Mouse (Mus musculus): ENCODE measurements around the gene Paox. TPM values are rescaled to one million over a fixed set of nuclear protein-coding genes. Genes with fewer than 3 reads are reported as not detected.

Paox gene
- polyA plus RNA-seq, 1 experiment from 2014 or later: 12.4 TPM

- DNase-seq (ENCODE audit: low spot score) (peak; percentile 68), ATAC-seq (replicated peaks; ENCODE audit: low FRiP score) (0 out of 2 replicates have a peak, but pooled peaks have one; percentile 22)
- H3K9ac ChIP-seq (ENCODE audit: low read length): no peak overlapping the region
- no peak overlapping the region for H3K4me3 ChIP-seq (ENCODE audit: low read depth, low read length)
- no peak overlapping the region for H3K4me2 ChIP-seq (ENCODE audit: low read depth, low read length, severe bottlenecking)
- H3K27me3 ChIP-seq (ENCODE audit: control insufficient read depth, insufficient read depth, low read length): no peaks in the 10 kb centered on the region
- 8% methylated on average over 14 of the region's 14 CpGs for WGBS
- H3K27ac ChIP-seq (ENCODE audit: low read depth, low read length): no peak overlapping the region
- no peaks in the 10 kb centered on the region for H3K9me3 ChIP-seq (ENCODE audit: control insufficient read depth, low read length)
- H3K36me3 ChIP-seq (ENCODE audit: control insufficient read depth, insufficient read depth, low read length): no peaks in the 10 kb centered on the region
- 0 out of 2 replicates have a peak, but pooled peaks cover 2% of the 10 kb centered on the region for H3K4me1 ChIP-seq (replicated peaks; ENCODE audit: control insufficient read depth, insufficient read depth, low read length)
Measured at GRCm38 (mm10) chr7:140141350-140141749, 25.8 kb downstream of the Paox start.

GRCm38 (mm10) chr7:140144550-140144949, 29.0 kb downstream of the Paox start:
- H3K27me3 ChIP-seq (ENCODE audit: control insufficient read depth, insufficient read depth, low read length): no peaks in the 10 kb centered on the region
- H3K4me3 ChIP-seq (ENCODE audit: low read depth, low read length): no peak overlapping the region
- no peaks in the 10 kb centered on the region for H3K36me3 ChIP-seq (ENCODE audit: control insufficient read depth, insufficient read depth, low read length)
- H3K27ac ChIP-seq (ENCODE audit: low read depth, low read length): no peak overlapping the region
- ATAC-seq (replicated peaks; ENCODE audit: low FRiP score) (no peak), DNase-seq (ENCODE audit: low spot score) (no peak)
- no peak overlapping the region for H3K4me2 ChIP-seq (ENCODE audit: low read depth, low read length, severe bottlenecking)
- no peaks in the 10 kb centered on the region for H3K4me1 ChIP-seq (replicated peaks; ENCODE audit: control insufficient read depth, insufficient read depth, low read length)
- no peaks in the 10 kb centered on the region for H3K9me3 ChIP-seq (ENCODE audit: control insufficient read depth, low read length)
- 88% methylated on average over 4 of the region's 4 CpGs for WGBS
- no peak overlapping the region for H3K9ac ChIP-seq (ENCODE audit: low read length)

- DNase-seq (ENCODE audit: low spot score): peak; percentile 67
- Histone ChIP-seq H3K4me1 (replicated peaks; ENCODE audit: control insufficient read depth, insufficient read depth, low read length) (peaks cover 9% of the 10 kb centered on the region), H3K9me3 (ENCODE audit: control insufficient read depth, low read length) (no peaks in the 10 kb centered on the region), H3K27me3 (ENCODE audit: control insufficient read depth, insufficient read depth, low read length) (peaks cover 21% of the 10 kb centered on the region), H3K36me3 (ENCODE audit: control insufficient read depth, insufficient read depth, low read length) (no peaks in the 10 kb centered on the region), H3K27ac (ENCODE audit: low read depth, low read length) (no peak overlapping the region), H3K4me3 (ENCODE audit: low read depth, low read length) (peak overlapping the region; percentile 14; the same call in 1 of the 2 replicates), H3K4me2 (ENCODE audit: low read depth, low read length, severe bottlenecking) (peak overlapping the region; percentile 44), H3K9ac (ENCODE audit: low read length) (0 out of 2 replicates have a peak overlapping the region, but pooled peaks have one; percentile 23)
- 2% methylated on average over 28 of the region's 28 CpGs for WGBS
- ATAC-seq (replicated peaks; ENCODE audit: low FRiP score): peak; percentile 46
Measured at GRCm38 (mm10) chr7:140153383-140153782, 37.8 kb downstream of the Paox start.

- H3K4me3 ChIP-seq (ENCODE audit: low read depth, low read length): peak overlapping the region; percentile 27; the same call in 1 of the 2 replicates
- no peaks in the 10 kb centered on the region for H3K36me3 ChIP-seq (ENCODE audit: control insufficient read depth, insufficient read depth, low read length)
- peaks cover 21% of the 10 kb centered on the region for H3K27me3 ChIP-seq (ENCODE audit: control insufficient read depth, insufficient read depth, low read length)
- no peak overlapping the region for H3K27ac ChIP-seq (ENCODE audit: low read depth, low read length)
- peaks cover 9% of the 10 kb centered on the region for H3K4me1 ChIP-seq (replicated peaks; ENCODE audit: control insufficient read depth, insufficient read depth, low read length)
- no peak for ATAC-seq (replicated peaks; ENCODE audit: low FRiP score)
- 15% methylated on average over 4 of the region's 4 CpGs for WGBS
- H3K9ac ChIP-seq (ENCODE audit: low read length): peak overlapping the region; percentile 55; the same call in 1 of the 2 replicates
- no peak for DNase-seq (ENCODE audit: low spot score)
- H3K9me3 ChIP-seq (ENCODE audit: control insufficient read depth, low read length): no peaks in the 10 kb centered on the region
- H3K4me2 ChIP-seq (ENCODE audit: low read depth, low read length, severe bottlenecking): peak overlapping the region; percentile 54
Measured at GRCm38 (mm10) chr7:140153829-140154217, 38.2 kb downstream of the Paox start.

- Histone ChIP-seq H3K4me2 (ENCODE audit: low read depth, low read length, severe bottlenecking) (peak within 1 kb of the TSS; percentile 54), H3K27me3 (ENCODE audit: control insufficient read depth, insufficient read depth, low read length) (peaks cover 21% of the 10 kb centered on the region), H3K4me3 (ENCODE audit: low read depth, low read length) (peak within 1 kb of the TSS; percentile 27), H3K4me1 (replicated peaks; ENCODE audit: control insufficient read depth, insufficient read depth, low read length) (peaks cover 9% of the 10 kb centered on the region), H3K36me3 (ENCODE audit: control insufficient read depth, insufficient read depth, low read length) (no peaks in the 10 kb centered on the region), H3K27ac (ENCODE audit: low read depth, low read length) (no peak within 1 kb of the TSS), H3K9me3 (ENCODE audit: control insufficient read depth, low read length) (no peaks in the 10 kb centered on the region), H3K9ac (ENCODE audit: low read length) (peak within 1 kb of the TSS; percentile 55)
- DNase-seq (ENCODE audit: low spot score): no peak
- WGBS: 2% methylated on average over 28 of the region's 28 CpGs
- ATAC-seq (replicated peaks; ENCODE audit: low FRiP score): peak; percentile 49; the same call in 1 of the 2 replicates
Measured at GRCm38 (mm10) chr7:140154218-140154927, 38.8 kb downstream of the Paox start, which contains the start of gene Sprn. Gene Sprn, minus strand, starts transcription at chr7:140154877.

- 85% methylated on average over 3 of the region's 3 CpGs for WGBS
- no peaks in the 10 kb centered on the region for H3K4me1 ChIP-seq (replicated peaks; ENCODE audit: control insufficient read depth, insufficient read depth, low read length)
- no peak overlapping the region for H3K9ac ChIP-seq (ENCODE audit: low read length)
- H3K9me3 ChIP-seq (ENCODE audit: control insufficient read depth, low read length): no peaks in the 10 kb centered on the region
- no peak overlapping the region for H3K27ac ChIP-seq (ENCODE audit: low read depth, low read length)
- ATAC-seq (replicated peaks; ENCODE audit: low FRiP score) (no peak), DNase-seq (ENCODE audit: low spot score) (no peak)
- no peak overlapping the region for H3K4me2 ChIP-seq (ENCODE audit: low read depth, low read length, severe bottlenecking)
- no peaks in the 10 kb centered on the region for H3K36me3 ChIP-seq (ENCODE audit: control insufficient read depth, insufficient read depth, low read length)
- no peak overlapping the region for H3K4me3 ChIP-seq (ENCODE audit: low read depth, low read length)
- H3K27me3 ChIP-seq (ENCODE audit: control insufficient read depth, insufficient read depth, low read length): no peaks in the 10 kb centered on the region
Measured at GRCm38 (mm10) chr7:140160363-140160762, 44.8 kb downstream of the Paox start.

- Histone ChIP-seq H3K4me2 (ENCODE audit: low read depth, low read length, severe bottlenecking) (no peak within 1 kb of the TSS), H3K9ac (ENCODE audit: low read length) (no peak within 1 kb of the TSS), H3K36me3 (ENCODE audit: control insufficient read depth, insufficient read depth, low read length) (no peaks in the 10 kb centered on the region), H3K9me3 (ENCODE audit: control insufficient read depth, low read length) (no peaks in the 10 kb centered on the region), H3K4me1 (replicated peaks; ENCODE audit: control insufficient read depth, insufficient read depth, low read length) (no peaks in the 10 kb centered on the region), H3K27me3 (ENCODE audit: control insufficient read depth, insufficient read depth, low read length) (no peaks in the 10 kb centered on the region), H3K27ac (ENCODE audit: low read depth, low read length) (no peak within 1 kb of the TSS), H3K4me3 (ENCODE audit: low read depth, low read length) (no peak within 1 kb of the TSS)
- ATAC-seq (replicated peaks; ENCODE audit: low FRiP score) (no peak), DNase-seq (ENCODE audit: low spot score) (no peak)
- 75% methylated on average over 7 of the region's 7 CpGs for WGBS
Measured at GRCm38 (mm10) chr7:140164664-140165063, 49.1 kb downstream of the Paox start, which contains the start of gene Olfr522. Gene Olfr522, minus strand, starts transcription at chr7:140164764.

- Histone ChIP-seq H3K9ac (ENCODE audit: low read length) (no peak overlapping the region), H3K4me1 (replicated peaks; ENCODE audit: control insufficient read depth, insufficient read depth, low read length) (no peaks in the 10 kb centered on the region), H3K36me3 (ENCODE audit: control insufficient read depth, insufficient read depth, low read length) (no peaks in the 10 kb centered on the region), H3K27me3 (ENCODE audit: control insufficient read depth, insufficient read depth, low read length) (no peaks in the 10 kb centered on the region), H3K4me2 (ENCODE audit: low read depth, low read length, severe bottlenecking) (no peak overlapping the region), H3K27ac (ENCODE audit: low read depth, low read length) (no peak overlapping the region), H3K9me3 (ENCODE audit: control insufficient read depth, low read length) (no peaks in the 10 kb centered on the region), H3K4me3 (ENCODE audit: low read depth, low read length) (no peak overlapping the region)
- WGBS: 65% methylated on average over 1 of the region's 1 CpGs
- ATAC-seq (replicated peaks; ENCODE audit: low FRiP score) (no peak), DNase-seq (ENCODE audit: low spot score) (no peak)
Measured at GRCm38 (mm10) chr7:140167950-140168349, 52.4 kb downstream of the Paox start.

GRCm38 (mm10) chr7:140169386-140169785, 53.8 kb downstream of the Paox start:
- no peaks in the 10 kb centered on the region for H3K36me3 ChIP-seq (ENCODE audit: control insufficient read depth, insufficient read depth, low read length)
- H3K27ac ChIP-seq (ENCODE audit: low read depth, low read length): no peak overlapping the region
- no peak overlapping the region for H3K4me3 ChIP-seq (ENCODE audit: low read depth, low read length)
- ATAC-seq (replicated peaks; ENCODE audit: low FRiP score) (no peak), DNase-seq (ENCODE audit: low spot score) (no peak)
- no peak overlapping the region for H3K9ac ChIP-seq (ENCODE audit: low read length)
- no peaks in the 10 kb centered on the region for H3K4me1 ChIP-seq (replicated peaks; ENCODE audit: control insufficient read depth, insufficient read depth, low read length)
- H3K4me2 ChIP-seq (ENCODE audit: low read depth, low read length, severe bottlenecking): no peak overlapping the region
- 85% methylated on average over 4 of the region's 4 CpGs for WGBS
- H3K9me3 ChIP-seq (ENCODE audit: control insufficient read depth, low read length): no peaks in the 10 kb centered on the region
- H3K27me3 ChIP-seq (ENCODE audit: control insufficient read depth, insufficient read depth, low read length): no peaks in the 10 kb centered on the region

All from forebrain, embryonic 11.5 days (tissue).